Comparison of ENCODE assay signal across 10 mouse cellular contexts in genomic region chr12:17576041-17576440, GRCm38 (mm10). TPM values are rescaled to one million over a fixed set of nuclear protein-coding genes. Genes with fewer than 3 reads are reported as not detected.
DNase-seq lines count a peak whose midpoint lies in the region; ATAC-seq lines count a peak whose summit lies in the region.
"Had no signal": no experiment of that assay in that cellular context is flagged by ENCODE, and none has a peak within 500 bp of the region (broad histone marks: within the 10 kb centered on the region; RNA-seq: fewer than 3 reads in every experiment).

No protein-coding gene starts in this region.

- H3K9me3 ChIP-seq in heart, embryonic 10.5 days, result no peaks in the 10 kb centered on the region
- H3K9me3 ChIP-seq in hindbrain, embryonic 14.5 days (ENCODE audit: control insufficient read depth, low read length), result no peaks in the 10 kb centered on the region
- H3K9me3 ChIP-seq in lung, embryonic 16.5 days (ENCODE audit: control insufficient read depth, low read length), result no peaks in the 10 kb centered on the region
- H3K9me3 ChIP-seq: G1E had no signal

- H3K4me3 ChIP-seq in heart, embryonic 10.5 days, result no peak overlapping the region
- no peak overlapping the region for H3K4me3 ChIP-seq in hindbrain, embryonic 14.5 days (replicated peaks; ENCODE audit: low read length)
- no peak overlapping the region for H3K4me3 ChIP-seq in lung, embryonic 16.5 days (ENCODE audit: low read length)
- H3K4me3 ChIP-seq: myocyte had no signal

- 0 out of 2 replicates have a peak, but pooled peaks have one; percentile 23 for ATAC-seq in common myeloid progenitor, adult 5-6 weeks (replicated peaks; ENCODE audit: low read depth, poor library complexity, severe bottlenecking)
- peak; percentile 66; the same call in 1 of the 2 replicates for ATAC-seq in hindbrain, embryonic 14.5 days (ENCODE audit: low FRiP score)
- peak; percentile 81 for ATAC-seq in lung, embryonic 16.5 days (ENCODE audit: low read depth)
- no peak for ATAC-seq in erythroid progenitor cell, adult 5-6 weeks (replicated peaks; ENCODE audit: low FRiP score, poor library complexity, severe bottlenecking)
- no peak for ATAC-seq in frontal cortex, adult (ENCODE audit: low TSS enrichment)

- no peak overlapping the region for H3K9ac ChIP-seq in hindbrain, embryonic 14.5 days
- 0 out of 2 replicates have a peak overlapping the region, but pooled peaks have one; percentile 19 for H3K9ac ChIP-seq in lung, embryonic 16.5 days (ENCODE audit: low read length)

- 9% methylated on average over 6 of the region's 6 CpGs for WGBS in heart, embryonic 10.5 days
- WGBS in hindbrain, embryonic 14.5 days, result 2% methylated on average over 6 of the region's 6 CpGs
- WGBS in lung, embryonic 16.5 days, result 3% methylated on average over 6 of the region's 6 CpGs

- H3K27ac ChIP-seq in heart, embryonic 10.5 days, result no peak overlapping the region; the same call in 1 of the 2 replicates
- H3K27ac ChIP-seq in hindbrain, embryonic 14.5 days, result no peak overlapping the region
- H3K27ac ChIP-seq in lung, embryonic 16.5 days (ENCODE audit: low read length), result peak overlapping the region; percentile 18; the same call in 1 of the 2 replicates

- H3K4me1 ChIP-seq in heart, embryonic 10.5 days, result peaks cover 4% of the 10 kb centered on the region
- 0 out of 2 replicates have a peak, but pooled peaks cover 6% of the 10 kb centered on the region for H3K4me1 ChIP-seq in hindbrain, embryonic 14.5 days (replicated peaks; ENCODE audit: control insufficient read depth, insufficient read depth, low read length)
- peaks cover 8% of the 10 kb centered on the region; the same call in 1 of the 2 replicates for H3K4me1 ChIP-seq in lung, embryonic 16.5 days (replicated peaks; ENCODE audit: control insufficient read depth, insufficient read depth, low read length)

- H3K4me2 ChIP-seq in hindbrain, embryonic 14.5 days (replicated peaks), result no peak overlapping the region
- H3K4me2 ChIP-seq in lung, embryonic 16.5 days (ENCODE audit: low read depth, low read length), result 0 out of 2 replicates have a peak overlapping the region, but pooled peaks have one; percentile 10

- H3K36me3 ChIP-seq in heart, embryonic 10.5 days, result no peaks in the 10 kb centered on the region
- no peaks in the 10 kb centered on the region for H3K36me3 ChIP-seq in hindbrain, embryonic 14.5 days (replicated peaks; ENCODE audit: control insufficient read depth, insufficient read depth)
- H3K36me3 ChIP-seq in lung, embryonic 16.5 days (ENCODE audit: control insufficient read depth, insufficient read depth, low read length), result no peaks in the 10 kb centered on the region
- H3K36me3 ChIP-seq: G1E had no signal

- peak; percentile 31 to 45 for DNase-seq in heart, adult 18-20 months
- DNase-seq in heart, embryonic 10.5 days (ENCODE audit: low spot score), result no peak
- DNase-seq in hindbrain, embryonic 14.5 days (ENCODE audit: low spot score), result no peak
- no peak for DNase-seq in c-Kit-positive CD71-positive TER-119-positive erythroid progenitor cells, embryonic 14.5 days (ENCODE audit: low spot score)

- H3K27me3 ChIP-seq in heart, embryonic 10.5 days (ENCODE audit: insufficient read depth, poor library complexity, severe bottlenecking), result peaks cover 13% of the 10 kb centered on the region; the same call in 1 of the 2 replicates
- no peaks in the 10 kb centered on the region for H3K27me3 ChIP-seq in hindbrain, embryonic 14.5 days (ENCODE audit: control insufficient read depth, insufficient read depth, low read length)
- H3K27me3 ChIP-seq in lung, embryonic 16.5 days (ENCODE audit: control insufficient read depth, insufficient read depth, low read depth, low read length), result no peaks in the 10 kb centered on the region

RNA-seq across cellular contexts. Expression of gene Odc1, which starts 31.4 kb away (rescaled TPM):
- total RNA-seq in heart, adult 18-20 months (2021), result 10 to 100 TPM; 61.5 to 71.5 TPM
- polyA plus RNA-seq in heart, embryonic 10.5 days (2016; fragmentation: Nextera tagmentation; extraction: Ambion mirVana), result 173 and 235 TPM in 2 replicates
- total RNA-seq in common myeloid progenitor, adult 5-6 weeks (2017), result 383 and 403 TPM in 2 replicates
- polyA plus RNA-seq in hindbrain, embryonic 14.5 days (2014; fragmentation: Nextera tagmentation; extraction: Ambion mirVana), result 143 and 144 TPM in 2 replicates
- 138 and 142 TPM in 2 replicates for polyA plus RNA-seq in lung, embryonic 16.5 days (2015; fragmentation: Nextera tagmentation; extraction: Ambion mirVana)
- 1,351 and 1,432 TPM in 2 replicates for total RNA-seq in erythroid progenitor cell, adult 5-6 weeks (2015; ENCODE audit: low replicate concordance)
- total RNA-seq in erythroid progenitor cell, adult 5-6 weeks (2017; ENCODE audit: low replicate concordance), result 1,739 and 2,218 TPM in 2 replicates

Comparison
In these comparisons a context has a peak if more than half of its experiments do, and no peak if none do; other contexts are left out.
1. DNase-seq: peak in heart, adult 18-20 months (2 of 2); none in heart, embryonic 10.5 days (single experiment), hindbrain, embryonic 14.5 days (single experiment) and c-Kit-positive CD71-positive TER-119-positive erythroid progenitor cells, embryonic 14.5 days (single experiment).
2. ATAC-seq: peak in common myeloid progenitor, adult 5-6 weeks (single experiment), hindbrain, embryonic 14.5 days (single experiment) and lung, embryonic 16.5 days (single experiment); none in erythroid progenitor cell, adult 5-6 weeks (single experiment) and frontal cortex, adult (single experiment).